Mouse (Mus musculus) yolk sac, embryonic 10.5 days (tissue): ENCODE results near the gene Rgmb.

Experiments
- DNase-seq: peaks from one replicate; pipeline ENCODE4 v3.0.0-alpha.2; 2017; ENCODE audit warnings: low spot score

Rgmb gene

DNA sequence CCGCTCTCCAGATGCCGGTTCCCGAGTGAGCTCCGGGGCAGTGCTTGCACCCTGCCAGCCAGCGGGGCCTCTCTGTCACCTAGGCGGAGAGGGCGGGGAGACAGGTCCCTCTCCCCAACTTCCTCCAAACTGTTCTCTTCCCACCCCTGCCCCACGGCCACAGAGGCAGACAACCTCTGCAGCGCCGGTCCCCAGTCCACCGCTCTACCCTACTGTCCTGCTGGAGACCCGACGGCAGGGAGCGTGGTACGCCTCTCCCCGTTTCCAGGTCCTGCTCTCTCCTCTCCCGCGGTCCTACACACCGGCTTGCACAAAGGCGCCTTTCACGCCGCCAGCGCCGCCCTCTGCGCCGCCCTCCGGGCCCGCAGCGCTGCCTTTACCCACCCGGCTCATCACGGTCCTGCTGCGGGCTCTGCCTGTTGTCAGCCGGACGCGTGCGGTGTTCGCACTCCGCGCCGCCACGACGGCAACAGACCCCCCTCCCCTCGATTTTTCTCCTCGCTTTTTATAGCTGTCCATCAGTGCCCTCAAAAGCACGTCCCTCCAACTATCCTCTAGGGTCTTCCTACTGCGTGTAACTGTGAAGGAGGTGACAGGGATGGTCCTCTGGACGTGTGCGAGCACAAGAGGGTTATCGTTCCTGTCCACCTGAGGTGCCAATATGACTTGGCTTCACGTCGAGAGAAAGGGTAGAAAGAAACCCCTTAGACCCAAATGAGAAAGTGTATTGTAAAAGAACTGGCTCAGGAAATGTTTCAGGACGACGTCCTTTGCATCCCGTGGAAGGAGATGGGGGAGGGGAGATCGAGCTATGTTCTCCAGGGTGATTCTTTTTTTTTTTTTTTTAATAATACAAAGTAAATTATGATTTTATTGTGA lies at the start of gene Rgmb:
Gene Rgmb, minus strand, starts transcription at position 274 of the 879 bp plus-strand sequence.
- peak; percentile 38 for DNase-seq

- DNase-seq, result no peak
Measured at GRCm38 (mm10) chr17:15874765-15875164, 43.9 kb upstream of the Rgmb start.

GRCm38 (mm10) chr17:15872093-15872492 lies 41.3 kb upstream of the Rgmb start:
- DNase-seq, result no peak

GRCm38 (mm10) chr17:15865249-15865648 lies 34.4 kb upstream of the Rgmb start:
- no peak for DNase-seq

DNA sequence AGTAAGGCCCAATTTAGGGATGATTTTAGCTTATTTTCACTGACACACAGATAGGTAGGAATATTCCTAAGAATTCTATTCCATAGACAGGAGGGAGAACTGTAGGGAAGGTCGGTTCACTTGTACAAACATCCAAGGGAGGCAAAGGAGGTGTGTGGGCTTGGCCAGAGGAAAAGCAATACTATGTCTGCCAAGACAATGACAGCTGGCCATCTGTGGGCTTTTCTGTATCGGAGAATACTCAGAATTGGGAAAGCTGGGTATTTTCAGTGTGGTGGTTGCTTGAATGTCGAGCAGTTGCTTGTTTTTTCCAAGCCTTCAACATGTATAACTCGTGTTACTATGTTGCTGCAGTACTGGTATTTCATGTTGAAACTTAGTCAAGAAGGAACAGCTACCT lies 31.5 kb upstream of the Rgmb start:
- no peak for DNase-seq

- no peak for DNase-seq
Measured at GRCm38 (mm10) chr17:15853121-15853520, 22.3 kb upstream of the Rgmb start.

- no peak for DNase-seq
Measured at GRCm38 (mm10) chr17:15850544-15850943, 19.7 kb upstream of the Rgmb start.

DNA sequence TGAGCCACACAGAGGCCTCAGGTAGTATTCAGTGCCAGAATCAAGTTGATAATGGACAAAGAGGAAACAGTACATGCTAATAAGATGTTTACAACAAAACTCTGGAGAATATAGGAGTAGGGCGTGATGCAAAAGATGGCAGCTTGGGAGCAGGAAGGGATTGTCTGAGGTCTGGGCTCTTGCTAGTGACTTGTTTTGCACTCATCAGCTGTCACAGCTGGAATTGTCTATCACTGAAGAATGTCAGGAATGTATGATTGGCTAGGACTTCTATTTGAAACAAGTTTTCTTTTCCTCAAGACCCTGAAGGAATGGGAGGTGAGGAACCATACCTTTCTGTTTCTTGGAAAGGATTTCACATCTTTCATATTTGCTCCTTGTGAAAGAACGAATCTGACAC lies 10.6 kb upstream of the Rgmb start:
- DNase-seq, result no peak

DNA sequence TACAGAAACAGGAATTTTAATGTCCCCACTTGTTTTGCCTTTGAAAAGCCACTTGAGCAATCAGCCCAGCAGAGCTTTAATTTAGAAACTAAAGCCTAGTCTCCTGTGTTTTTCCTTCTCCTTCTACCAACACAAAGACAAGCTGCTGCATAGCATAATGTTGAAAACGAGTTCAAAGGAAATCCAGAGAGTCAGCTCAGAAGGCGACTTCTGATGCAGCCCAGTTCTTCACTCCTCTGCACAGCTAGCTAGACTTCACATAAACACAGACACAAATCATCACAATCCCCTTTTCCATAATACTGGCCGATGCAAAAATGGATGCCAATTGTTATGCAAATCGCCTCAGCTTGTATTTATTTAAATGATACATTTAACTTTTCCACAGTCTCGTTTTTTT lies 1.6 kb upstream of the Rgmb start:
- DNase-seq, result no peak

GRCm38 (mm10) chr17:15831810-15832209 lies 971 bp upstream of the Rgmb start:
- no peak for DNase-seq

- DNase-seq, result peak; percentile 26
Measured at GRCm38 (mm10) chr17:15830171-15830765, 571 bp downstream of the Rgmb start.

DNA sequence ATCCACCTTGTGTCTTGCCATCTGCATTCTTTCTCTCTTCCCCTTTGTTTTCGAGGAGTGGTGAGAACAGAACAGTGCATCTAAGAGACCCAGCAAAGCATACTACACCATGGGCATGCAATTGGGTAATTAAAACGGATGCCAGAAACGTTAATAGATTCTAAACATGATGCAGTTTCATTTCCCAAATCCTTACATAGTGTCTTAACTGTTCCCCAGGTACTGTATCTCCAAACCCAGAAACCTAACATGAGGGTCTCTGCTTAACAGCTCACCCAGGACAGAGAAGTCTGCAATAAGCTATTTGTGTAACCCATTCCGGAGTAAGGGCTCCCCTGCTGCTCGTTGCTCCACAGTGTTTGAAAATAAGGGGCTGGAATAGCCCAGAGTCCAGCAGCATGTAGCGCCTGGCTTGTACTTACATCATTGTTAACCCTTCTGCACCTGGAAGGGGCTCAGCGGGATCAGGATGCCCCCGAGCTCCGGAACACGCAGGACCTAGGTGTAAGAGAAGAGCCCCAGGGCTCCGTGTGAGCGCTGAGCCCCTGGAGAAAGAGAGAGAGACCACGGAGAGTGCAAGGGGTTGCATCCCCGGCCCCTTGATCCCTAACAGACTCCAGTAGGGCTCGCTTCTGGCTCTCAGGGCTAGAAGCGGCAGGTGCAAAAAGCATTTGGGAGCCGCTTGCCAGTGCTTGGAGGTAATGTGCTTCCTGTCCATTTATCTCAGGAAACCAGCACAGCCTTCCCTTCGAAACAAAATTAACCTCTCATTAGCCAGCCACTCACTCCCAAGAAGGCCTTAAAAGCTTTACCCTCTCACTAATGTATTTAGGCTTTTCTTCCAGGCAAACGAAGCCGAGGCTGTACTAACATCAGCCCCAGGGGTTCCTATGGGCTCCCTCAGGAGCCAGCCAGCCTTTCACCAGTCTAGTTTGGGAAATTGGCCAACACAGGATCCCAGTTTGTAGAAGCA lies 1.4 kb downstream of the Rgmb start:
- no peak for DNase-seq

DNA sequence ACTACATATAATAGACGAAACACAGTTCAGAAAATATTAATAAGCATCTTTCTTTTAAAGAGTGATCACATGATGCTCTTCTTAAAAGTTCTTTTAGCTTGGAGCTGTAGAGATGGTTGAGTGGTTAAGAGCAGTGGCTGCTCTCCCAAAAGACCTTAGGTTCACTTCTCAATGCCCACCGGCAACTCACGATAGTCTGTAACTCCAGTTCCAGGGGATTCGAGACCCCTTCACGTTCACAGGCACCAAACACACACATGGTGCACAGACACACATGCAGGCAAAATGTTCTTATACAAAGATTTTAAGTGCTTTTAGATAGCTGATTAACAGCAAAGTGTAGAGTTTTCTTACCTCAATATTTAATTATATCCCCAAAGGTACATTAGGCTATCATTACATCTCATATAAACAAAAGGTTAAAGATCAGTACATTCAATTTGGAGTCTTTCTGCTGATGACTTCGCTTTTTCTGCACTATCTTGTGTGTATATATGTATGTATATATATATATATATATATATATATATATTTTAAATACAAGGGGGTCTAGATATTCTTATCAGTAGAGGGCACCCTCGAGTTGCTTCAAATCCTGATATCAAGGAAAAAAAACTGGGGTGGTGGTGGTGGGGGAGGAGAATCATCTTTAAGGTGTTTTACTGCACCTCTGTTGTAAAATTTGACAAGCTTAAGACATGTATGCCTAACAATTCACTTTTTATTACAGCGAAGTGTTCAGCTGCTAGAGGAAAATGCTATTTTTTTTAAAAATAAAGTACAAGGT lies 2.5 kb downstream of the Rgmb start:
- DNase-seq, result no peak

- no peak for DNase-seq
Measured at GRCm38 (mm10) chr17:15826928-15827327, 3.9 kb downstream of the Rgmb start.

GRCm38 (mm10) chr17:15826444-15826909 lies 4.4 kb downstream of the Rgmb start:
- DNase-seq, result peak; percentile 97

GRCm38 (mm10) chr17:15825481-15826396 lies 5.1 kb downstream of the Rgmb start:
- peak; percentile 57 for DNase-seq

DNA sequence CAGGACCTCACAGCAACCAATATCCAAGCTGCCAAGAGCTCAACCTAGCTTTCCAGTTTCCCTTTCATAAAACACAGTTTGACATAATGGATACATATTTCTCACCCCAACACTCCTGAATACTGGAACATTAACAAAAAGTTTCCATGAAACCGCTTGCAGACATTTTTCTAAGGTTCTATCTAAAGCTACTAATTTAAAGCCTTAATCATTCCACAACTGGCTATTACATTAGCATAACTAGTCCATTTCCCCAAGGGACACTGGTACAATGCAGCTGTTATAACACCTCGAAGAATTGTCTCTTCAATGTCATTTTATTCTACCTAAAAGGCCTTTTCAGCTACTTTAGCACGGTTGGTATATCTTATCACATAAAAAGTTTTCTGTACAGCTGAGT lies 6.0 kb downstream of the Rgmb start:
- no peak for DNase-seq

DNA sequence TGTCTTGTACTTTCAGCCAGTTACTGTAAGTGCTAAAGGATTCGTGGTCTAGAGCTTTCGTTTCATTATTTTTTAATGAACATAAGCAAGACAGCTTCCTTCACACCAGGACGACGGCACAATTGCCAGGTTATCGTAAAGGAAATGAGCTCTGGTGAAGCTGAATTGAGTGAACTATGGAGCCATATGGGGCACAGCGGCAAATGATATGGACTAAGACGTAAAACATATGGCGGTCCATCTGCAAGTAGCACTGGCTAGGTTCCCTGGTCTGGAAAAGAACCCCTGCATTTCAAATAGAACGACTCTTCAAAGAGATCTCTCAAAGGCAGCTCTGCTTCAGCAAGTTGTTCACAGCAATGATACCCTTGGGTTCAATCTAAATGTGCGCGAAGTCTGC lies 6.5 kb downstream of the Rgmb start:
- no peak for DNase-seq

- no peak for DNase-seq
Measured at GRCm38 (mm10) chr17:15823838-15824237, 7.0 kb downstream of the Rgmb start.

DNA sequence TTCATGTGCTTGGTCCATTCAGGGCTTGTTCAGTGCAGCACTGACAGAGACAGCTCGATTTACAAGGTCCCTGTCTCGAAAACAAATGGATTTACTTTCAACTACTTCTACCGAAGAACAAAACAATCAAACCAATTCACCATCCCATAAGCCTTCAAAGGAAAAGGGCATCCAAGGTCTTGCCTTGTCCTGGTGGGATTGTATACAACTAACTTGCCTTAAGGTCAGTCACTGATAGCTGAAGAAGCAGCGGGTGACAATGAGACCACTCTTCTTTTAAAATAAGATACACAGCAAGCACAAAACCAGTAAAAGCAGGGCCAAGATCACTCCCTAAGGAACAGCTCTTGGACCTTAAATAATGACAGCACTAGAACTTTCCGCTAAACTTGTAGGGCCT lies 7.6 kb downstream of the Rgmb start:
- no peak for DNase-seq
